Mouse (Mus musculus) brain, embryonic 14.5 days (tissue): ENCODE results near the gene Dlgap1. TPM values are rescaled to one million over a fixed set of nuclear protein-coding genes. Genes with fewer than 3 reads are reported as not detected.
"Not testable (repeated sequence)": the region's sequence is repeated elsewhere in the genome, so short reads cannot be mapped to it uniquely, and the experiment has no call there.

Source experiments
- DNase-seq: peaks from one replicate; pipeline ENCODE4 v3.0.0-alpha.2; 2011; ENCODE audit warnings: low read depth
- CTCF ChIP-seq: fragments of 200-500 bp; IDR thresholded peaks from 2 replicates; pipeline ENCODE4 v1.5.1; 2012; ENCODE audit warnings: inconsistent platforms, mild to moderate bottlenecking, moderate library complexity, borderline replicate concordance; ENCODE audit not compliant: insufficient read depth, insufficient read length; ENCODE audit errors: extremely low read depth
- POLR2A ChIP-seq: fragments of 200-500 bp; IDR thresholded peaks from 2 replicates; pipeline ENCODE4 v1.6.1; 2012; ENCODE audit warnings: mild to moderate bottlenecking, inconsistent platforms, borderline replicate concordance; ENCODE audit not compliant: poor library complexity, insufficient read depth, insufficient read length, severe bottlenecking; ENCODE audit errors: extremely low read depth
- polyA plus RNA-seq: library from polyadenylated mRNA; depleted of rRNA; stranded (reverse); fragments of >200 nt; gene quantifications from 2 replicates; pipeline ENCODE4 v1.2.3, GENCODE M21; 2012

The Dlgap1 gene
- polyA plus RNA-seq, 1 experiment, result 25.4 TPM

DNA sequence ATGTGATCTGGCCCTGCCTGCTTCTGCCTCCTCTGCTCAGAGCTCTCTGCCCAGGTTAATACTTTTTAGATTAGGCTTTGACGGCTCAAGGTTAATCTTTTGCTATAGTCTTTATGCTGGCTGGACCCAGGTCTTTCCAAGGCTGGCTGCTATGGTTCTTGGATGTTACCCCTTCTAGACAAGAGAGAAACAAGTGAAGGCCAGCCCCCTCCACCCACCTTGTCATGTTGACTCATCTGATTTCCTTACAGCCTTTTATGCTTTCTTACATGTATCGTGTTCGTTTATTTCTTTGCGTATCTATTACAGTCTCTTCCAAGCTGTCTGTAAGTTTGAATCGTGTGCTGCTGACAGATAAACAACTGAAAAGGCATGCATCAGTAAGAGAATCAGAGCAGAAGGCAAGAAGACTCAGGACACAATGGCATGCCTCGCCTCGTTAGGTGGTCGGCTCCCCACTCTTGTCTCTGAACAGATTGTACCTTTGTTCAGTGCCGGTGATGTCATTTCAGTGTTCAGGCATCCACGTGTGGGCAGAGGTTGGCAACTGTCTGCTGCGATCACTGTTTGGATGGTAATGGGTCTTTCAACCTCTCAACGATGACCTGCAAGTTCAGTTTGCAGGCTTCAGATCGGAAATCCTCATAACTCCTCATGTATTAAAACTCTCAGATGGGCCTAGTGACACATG lies 618.0 kb downstream of the Dlgap1 start:
- TF ChIP-seq POLR2A (no peak), CTCF (no peak)
- no peak for DNase-seq

DNA sequence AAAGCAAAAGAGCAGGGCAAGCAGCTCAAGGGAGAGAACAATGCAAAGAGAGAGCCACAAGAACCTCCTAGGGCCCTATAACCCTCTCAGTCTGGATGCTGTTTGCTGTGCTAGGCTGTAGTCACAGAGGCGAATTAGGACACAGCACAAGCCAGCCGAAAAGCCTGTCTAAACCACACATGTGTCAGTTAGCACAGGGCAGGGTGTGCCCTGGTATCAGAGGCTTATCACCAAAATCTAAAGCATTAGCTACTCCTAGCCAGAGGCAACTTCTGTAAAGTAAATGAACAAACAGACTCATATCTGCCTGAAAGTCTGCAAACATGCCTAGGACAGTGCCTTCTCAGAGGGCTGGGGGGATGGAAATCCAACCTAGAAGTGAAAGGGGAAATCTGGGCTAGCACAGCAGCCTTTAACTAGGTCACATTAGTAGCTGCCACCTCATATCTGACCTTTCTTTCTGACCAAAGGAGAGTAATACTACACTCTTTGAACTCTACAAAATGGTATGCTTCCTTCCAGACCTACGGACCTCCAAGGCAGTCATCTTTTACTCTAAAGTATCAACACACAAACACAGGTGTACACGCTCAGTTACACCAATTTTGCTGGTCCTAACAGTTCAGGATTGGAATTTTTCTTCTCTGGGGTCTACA lies 619.2 kb downstream of the Dlgap1 start:
- not testable (repeated sequence) for DNase-seq

DNA sequence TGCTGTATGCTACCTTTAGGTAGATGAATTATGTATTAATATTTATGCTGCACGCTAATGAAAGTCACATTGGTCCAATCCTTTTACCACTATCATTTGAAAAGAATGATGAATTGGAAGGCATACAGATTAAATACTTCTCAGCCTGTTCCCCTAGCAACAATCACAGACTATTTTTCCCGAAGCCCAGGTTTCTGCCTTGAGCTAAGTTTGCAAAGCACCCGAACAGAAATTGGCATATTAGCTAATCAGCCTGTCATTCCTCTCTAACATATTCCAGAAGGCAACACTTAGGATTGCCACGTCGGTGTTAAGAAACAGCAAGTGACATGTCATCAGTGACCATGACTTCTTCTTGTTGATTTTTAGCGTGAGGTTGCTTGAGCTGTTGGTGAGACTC lies 619.8 kb downstream of the Dlgap1 start:
- TF ChIP-seq CTCF, result no peak
- TF ChIP-seq POLR2A, result no peak
- DNase-seq, result peak; percentile 40

- no peak for TF ChIP-seq CTCF
- no peak for TF ChIP-seq POLR2A
- DNase-seq, result peak; percentile 44
These were observed 620.3 kb downstream of the Dlgap1 start for GRCm38 (mm10) chr17:70589140-70589539.

DNA sequence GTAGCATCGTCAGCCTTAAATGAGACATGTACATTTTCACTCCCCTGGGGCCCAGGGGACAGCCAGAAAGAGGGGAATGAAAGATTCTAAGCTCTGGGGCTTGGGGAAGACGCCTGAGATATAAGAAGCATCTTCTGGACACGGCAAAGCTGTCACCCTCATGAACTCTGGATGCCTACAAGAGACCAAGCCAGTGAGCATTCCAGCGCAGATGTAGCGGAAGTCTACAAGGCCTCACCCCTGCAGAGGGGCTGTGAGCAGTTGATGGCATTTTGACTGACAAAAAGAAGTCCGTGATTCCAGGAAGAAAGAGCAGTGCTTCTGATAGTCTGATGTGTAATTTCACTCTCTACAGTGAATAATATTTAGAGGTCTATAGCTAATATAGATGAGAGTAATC lies 621.6 kb downstream of the Dlgap1 start:
- no peak for DNase-seq
- TF ChIP-seq POLR2A, result no peak
- no peak for TF ChIP-seq CTCF

DNA sequence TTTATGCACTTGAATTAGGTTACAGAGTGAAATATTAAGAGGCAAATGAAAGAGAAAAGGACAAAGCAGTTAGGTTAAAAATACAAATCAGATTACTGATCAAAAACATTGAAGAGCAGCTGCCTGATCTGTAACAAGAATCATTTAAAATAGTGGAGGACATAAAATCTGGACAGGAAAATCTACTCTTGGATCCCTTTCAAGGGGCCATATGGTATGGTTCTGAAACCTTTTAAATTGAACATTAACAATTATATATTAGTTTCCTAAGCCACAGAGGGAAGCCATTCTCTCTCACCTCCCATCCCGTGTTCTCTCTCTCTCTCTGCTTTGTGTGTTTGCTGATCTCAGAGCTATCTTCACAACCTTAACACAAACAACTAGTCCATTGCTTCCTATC lies 625.4 kb downstream of the Dlgap1 start:
- DNase-seq, result no peak
- TF ChIP-seq CTCF, result no peak

DNA sequence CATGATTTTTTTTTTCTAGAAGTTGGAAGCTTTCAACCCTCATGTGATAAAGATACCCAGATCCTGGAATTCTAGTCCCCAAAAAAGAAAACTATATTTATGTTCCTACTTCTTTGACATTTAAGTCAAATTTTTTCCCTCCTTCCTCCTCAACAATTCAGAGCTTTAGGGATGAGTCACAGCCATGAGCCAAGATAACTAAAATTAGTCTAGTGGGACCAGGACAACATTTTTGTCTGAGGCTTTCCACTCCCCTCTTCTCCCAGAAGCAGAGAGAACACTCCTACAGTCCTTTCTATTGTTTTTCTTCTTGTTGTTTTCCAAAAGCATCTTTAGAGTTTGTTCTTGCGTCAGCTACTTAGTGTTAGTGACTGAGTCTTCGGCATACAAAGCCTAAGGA lies 627.5 kb downstream of the Dlgap1 start:
- TF ChIP-seq POLR2A (no peak), CTCF (no peak)
- no peak for DNase-seq

DNA sequence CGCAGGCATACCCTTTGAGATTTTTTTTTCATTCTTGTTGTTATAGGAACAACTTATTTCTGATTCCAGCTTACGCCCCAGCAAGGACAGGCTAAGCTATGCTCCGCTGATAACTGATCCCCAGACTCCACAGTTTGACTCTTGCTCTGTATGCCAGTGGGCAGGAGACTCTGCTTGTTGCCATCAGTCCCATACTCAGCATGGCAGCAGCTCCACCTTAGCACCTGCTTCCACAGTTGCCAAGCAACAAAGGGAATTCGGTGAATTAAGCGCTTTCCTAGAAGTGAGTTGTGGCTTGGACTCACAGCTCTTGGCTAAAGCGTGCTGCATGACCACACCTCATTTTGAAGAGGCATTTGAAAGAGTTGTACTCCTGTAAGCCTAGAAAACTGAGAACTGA lies 631.6 kb downstream of the Dlgap1 start:
- TF ChIP-seq CTCF, result no peak
- no peak for TF ChIP-seq POLR2A
- DNase-seq, result no peak

- no peak for TF ChIP-seq POLR2A
- TF ChIP-seq CTCF, result no peak
- DNase-seq, result no peak
These were observed 633.2 kb downstream of the Dlgap1 start for GRCm38 (mm10) chr17:70602051-70602450.

DNA sequence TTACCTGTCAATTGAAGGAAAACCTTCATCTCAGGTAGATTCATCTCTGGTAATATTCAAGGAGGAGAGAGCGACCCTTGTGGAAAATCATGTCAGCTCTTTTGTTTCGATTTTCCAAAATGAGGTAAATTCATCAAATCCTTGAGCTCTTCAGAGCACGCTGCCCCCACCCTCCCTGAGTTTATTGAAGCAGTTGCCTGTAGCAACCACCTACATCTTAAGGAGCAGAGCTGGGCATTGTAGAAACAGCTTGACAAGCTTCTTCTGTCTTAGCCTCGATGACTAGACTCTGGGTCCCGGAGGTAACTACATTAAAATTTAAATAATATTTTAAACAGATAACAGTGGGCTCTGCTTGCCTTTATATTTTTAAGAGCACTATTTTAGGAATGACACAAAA lies 636.8 kb downstream of the Dlgap1 start:
- TF ChIP-seq CTCF, result no peak
- TF ChIP-seq POLR2A, result no peak
- no peak for DNase-seq

DNA sequence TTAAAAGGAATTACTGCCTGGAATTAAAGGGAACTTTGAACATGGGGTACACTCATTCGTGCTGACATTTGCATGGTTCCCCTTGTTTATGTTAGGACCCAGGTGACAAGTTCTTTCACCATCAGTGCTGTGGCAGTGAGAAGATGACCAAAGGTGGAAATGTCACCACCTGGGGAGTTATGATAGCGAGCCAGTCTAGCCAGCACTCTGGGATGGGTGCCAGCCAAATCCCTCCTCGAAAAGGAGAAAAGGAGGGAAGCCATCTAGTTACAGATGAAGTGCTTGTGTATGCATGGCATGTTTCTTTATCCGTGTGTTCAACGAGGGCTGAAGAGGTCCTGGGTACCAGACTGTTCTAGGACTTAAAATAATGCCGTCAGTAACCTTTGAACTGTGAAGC lies 643.3 kb downstream of the Dlgap1 start:
- no peak for TF ChIP-seq CTCF
- TF ChIP-seq POLR2A, result no peak
- no peak for DNase-seq

- TF ChIP-seq POLR2A (no peak), CTCF (no peak)
- DNase-seq, result no peak
These were observed 645.0 kb downstream of the Dlgap1 start for GRCm38 (mm10) chr17:70613897-70614296.

GRCm38 (mm10) chr17:70614407-70615060 lies 645.7 kb downstream of the Dlgap1 start:
- DNase-seq, result peak; percentile 30
- TF ChIP-seq CTCF (no peak), POLR2A (no peak)
